Mouse (Mus musculus): ENCODE data around the gene Sox21.

- TF ChIP-seq CTCF (IDR thresholded peaks at IDR 0.05; ENCODE audit: borderline replicate concordance, extremely low read depth, insufficient read depth, insufficient read length) (no peak), POLR2A (IDR thresholded peaks at IDR 0.05; ENCODE audit: borderline replicate concordance, extremely low read depth, insufficient read depth, insufficient read length, poor library complexity, severe bottlenecking) (no peak)
Measured at GRCm38 (mm10) chr14:118197063-118197462, 39.8 kb downstream of the Sox21 start.

Measured in brain, embryonic 14.5 days (tissue).